In the genomic region with DNA sequence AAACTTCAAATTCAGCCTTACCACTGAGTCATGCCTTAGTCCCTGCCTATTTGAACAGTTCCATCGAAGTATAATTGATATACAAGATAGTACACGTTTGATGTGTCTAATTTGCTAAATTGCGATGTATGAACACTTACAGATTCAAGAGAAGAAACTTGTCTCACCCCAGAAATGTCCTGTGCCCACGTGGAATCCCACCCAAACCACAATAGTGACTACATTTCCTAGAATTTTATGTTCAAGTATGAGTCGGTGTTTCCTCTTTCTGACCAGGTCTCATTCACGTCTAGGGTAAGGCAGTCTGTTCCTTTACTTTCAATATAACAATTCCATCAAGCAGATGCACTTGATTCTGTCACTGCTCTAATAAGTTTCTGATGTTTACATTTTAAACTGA, we compare ENCODE assay signal across 8 mouse cellular contexts. TPM values are rescaled to one million over a fixed set of nuclear protein-coding genes. Genes with fewer than 3 reads are reported as not detected.
DNase-seq lines count a peak whose midpoint lies in the region; ATAC-seq lines count a peak whose summit lies in the region.

No protein-coding gene starts in this region.

- no peak for ATAC-seq in kidney, embryonic 14.5 days (ENCODE audit: low FRiP score, low TSS enrichment)
- ATAC-seq in hindbrain, embryonic 15.5 days (ENCODE audit: low FRiP score, low read depth), result no peak
- ATAC-seq in midbrain, embryonic 14.5 days (ENCODE audit: low FRiP score, low TSS enrichment), result no peak

- H3K9me3 ChIP-seq in kidney, embryonic 14.5 days (ENCODE audit: control insufficient read depth, low read length), result no peaks in the 10 kb centered on the region
- H3K9me3 ChIP-seq in embryonic facial prominence, embryonic 10.5 days, result no peaks in the 10 kb centered on the region
- H3K9me3 ChIP-seq in hindbrain, embryonic 15.5 days, result no peaks in the 10 kb centered on the region
- H3K9me3 ChIP-seq in midbrain, embryonic 14.5 days (ENCODE audit: control insufficient read depth, low read length), result no peaks in the 10 kb centered on the region

- no peak overlapping the region; the same call in 1 of the 2 replicates for H3K9ac ChIP-seq in kidney, embryonic 14.5 days (ENCODE audit: low read depth, low read length)
- H3K9ac ChIP-seq in hindbrain, embryonic 15.5 days, result 0 out of 2 replicates have a peak overlapping the region, but pooled peaks have one; percentile 92
- no peak overlapping the region; the same call in 1 of the 2 replicates for H3K9ac ChIP-seq in midbrain, embryonic 14.5 days (replicated peaks; ENCODE audit: low read length)

- DNase-seq in kidney, adult 11 months, result no peak
- no peak for DNase-seq in embryonic facial prominence, embryonic 10.5 days (ENCODE audit: low spot score)
- no peak for DNase-seq in midbrain, embryonic 14.5 days
- DNase-seq in frontal cortex, adult 2 months (ENCODE audit: extremely low spot score in 1 of 2, low spot score in 1 of 2), result no peak
- DNase-seq in layer of hippocampus, adult 18-20 months (ENCODE audit: low spot score in 2 of 2), result no peak
- DNase-seq in adrenal gland, postnatal 14 days, result no peak

- peak overlapping the region; percentile 86 for H3K4me3 ChIP-seq in kidney, embryonic 14.5 days (ENCODE audit: low read length)
- peak overlapping the region; percentile 72 for H3K4me3 ChIP-seq in embryonic facial prominence, embryonic 10.5 days
- peak overlapping the region; percentile 89 for H3K4me3 ChIP-seq in hindbrain, embryonic 15.5 days
- peak overlapping the region; percentile 95 for H3K4me3 ChIP-seq in midbrain, embryonic 14.5 days (replicated peaks; ENCODE audit: low read depth, low read length)

- H3K27ac ChIP-seq in kidney, embryonic 14.5 days (ENCODE audit: low read depth, low read length), result no peak overlapping the region
- peak overlapping the region; percentile 87; the same call in 1 of the 2 replicates for H3K27ac ChIP-seq in embryonic facial prominence, embryonic 10.5 days (replicated peaks)
- no peak overlapping the region for H3K27ac ChIP-seq in hindbrain, embryonic 15.5 days (replicated peaks)
- H3K27ac ChIP-seq in midbrain, embryonic 14.5 days (replicated peaks; ENCODE audit: low read depth, low read length), result no peak overlapping the region

- no peaks in the 10 kb centered on the region for H3K27me3 ChIP-seq in kidney, embryonic 14.5 days (ENCODE audit: control insufficient read depth, insufficient read depth, low read length)
- H3K27me3 ChIP-seq in embryonic facial prominence, embryonic 10.5 days (replicated peaks; ENCODE audit: low read depth, poor library complexity, severe bottlenecking), result no peaks in the 10 kb centered on the region
- no peaks in the 10 kb centered on the region for H3K27me3 ChIP-seq in hindbrain, embryonic 15.5 days
- no peaks in the 10 kb centered on the region for H3K27me3 ChIP-seq in midbrain, embryonic 14.5 days (ENCODE audit: control insufficient read depth, insufficient read depth, low read length)

- peaks cover 25% of the 10 kb centered on the region for H3K4me1 ChIP-seq in kidney, embryonic 14.5 days (ENCODE audit: control insufficient read depth, insufficient read depth, low read length)
- peaks cover 59% of the 10 kb centered on the region for H3K4me1 ChIP-seq in embryonic facial prominence, embryonic 10.5 days
- H3K4me1 ChIP-seq in hindbrain, embryonic 15.5 days (replicated peaks), result peaks cover 43% of the 10 kb centered on the region
- peaks cover 35% of the 10 kb centered on the region for H3K4me1 ChIP-seq in midbrain, embryonic 14.5 days (ENCODE audit: control insufficient read depth, insufficient read depth, low read length)

- peak overlapping the region; percentile 88 for H3K4me2 ChIP-seq in kidney, embryonic 14.5 days (replicated peaks; ENCODE audit: low read depth, low read length)
- peak overlapping the region; percentile 94 for H3K4me2 ChIP-seq in hindbrain, embryonic 15.5 days
- H3K4me2 ChIP-seq in midbrain, embryonic 14.5 days (ENCODE audit: low read length), result peak overlapping the region; percentile 83

- 53% methylated on average over 6 of the region's 6 CpGs for WGBS in kidney, embryonic 14.5 days
- 48% methylated on average over 6 of the region's 6 CpGs for WGBS in embryonic facial prominence, embryonic 10.5 days
- WGBS in hindbrain, embryonic 15.5 days, result 53% methylated on average over 6 of the region's 6 CpGs
- WGBS in midbrain, embryonic 14.5 days, result 55% methylated on average over 6 of the region's 6 CpGs

- peaks cover 24% of the 10 kb centered on the region for H3K36me3 ChIP-seq in kidney, embryonic 14.5 days (ENCODE audit: control insufficient read depth, insufficient read depth, low read length)
- H3K36me3 ChIP-seq in embryonic facial prominence, embryonic 10.5 days (replicated peaks), result peaks cover 37% of the 10 kb centered on the region
- H3K36me3 ChIP-seq in hindbrain, embryonic 15.5 days, result peaks cover 20% of the 10 kb centered on the region
- H3K36me3 ChIP-seq in midbrain, embryonic 14.5 days (ENCODE audit: control insufficient read depth, insufficient read depth, low read length), result peaks cover 28% of the 10 kb centered on the region

RNA-seq across cellular contexts. Expression of gene Usp39, which starts 0.6 kb away (rescaled TPM):
- polyA plus RNA-seq in kidney, embryonic 14.5 days (2014; fragmentation: Nextera tagmentation; extraction: Ambion mirVana), result 51.3 and 69.1 TPM in 2 replicates
- polyA plus RNA-seq in embryonic facial prominence, embryonic 10.5 days (2016; fragmentation: Nextera tagmentation; extraction: Ambion mirVana), result 83.4 and 85.3 TPM in 2 replicates
- 40.5 and 42.5 TPM in 2 replicates for polyA plus RNA-seq in hindbrain, embryonic 15.5 days (2015; fragmentation: Nextera tagmentation; extraction: Ambion mirVana)
- polyA plus RNA-seq in midbrain, embryonic 14.5 days (2014; fragmentation: Nextera tagmentation; extraction: Ambion mirVana), result 47.8 and 60.6 TPM in 2 replicates
- polyA plus RNA-seq in frontal cortex, adult 2 months (2012; rRNA removed), result 30.2 and 31.8 TPM in 2 replicates
- 10 to 100 TPM; 31.1 to 33.1 TPM for total RNA-seq in layer of hippocampus, adult 18-20 months (2021)
- 29.1 and 32.7 TPM in 2 replicates for total RNA-seq in adrenal gland, postnatal 14 days (2021)

RNA-seq across cellular contexts. Expression of gene 0610030E20Rik, which starts 1.5 kb away (rescaled TPM):
- 26.7 and 29.8 TPM in 2 replicates for polyA plus RNA-seq in kidney, embryonic 14.5 days (2014; fragmentation: Nextera tagmentation; extraction: Ambion mirVana)
- 28.0 and 28.8 TPM in 2 replicates for polyA plus RNA-seq in embryonic facial prominence, embryonic 10.5 days (2016; fragmentation: Nextera tagmentation; extraction: Ambion mirVana)
- 18.3 and 18.8 TPM in 2 replicates for polyA plus RNA-seq in hindbrain, embryonic 15.5 days (2015; fragmentation: Nextera tagmentation; extraction: Ambion mirVana)
- 14.6 and 16.0 TPM in 2 replicates for polyA plus RNA-seq in midbrain, embryonic 14.5 days (2014; fragmentation: Nextera tagmentation; extraction: Ambion mirVana)
- polyA plus RNA-seq in frontal cortex, adult 2 months (2012; rRNA removed), result 17.7 and 20.0 TPM in 2 replicates
- 10 to 100 TPM; 17.0 to 17.9 TPM for total RNA-seq in layer of hippocampus, adult 18-20 months (2021)
- 25.8 and 33.1 TPM in 2 replicates for total RNA-seq in adrenal gland, postnatal 14 days (2021)

RNA-seq across cellular contexts. Expression of gene Tmem150a, which starts 9.6 kb away (rescaled TPM):
- 18.3 and 18.7 TPM in 2 replicates for polyA plus RNA-seq in kidney, embryonic 14.5 days (2014; fragmentation: Nextera tagmentation; extraction: Ambion mirVana)
- polyA plus RNA-seq in embryonic facial prominence, embryonic 10.5 days (2016; fragmentation: Nextera tagmentation; extraction: Ambion mirVana), result 6.1 and 6.3 TPM in 2 replicates
- polyA plus RNA-seq in hindbrain, embryonic 15.5 days (2015; fragmentation: Nextera tagmentation; extraction: Ambion mirVana), result 20.9 and 21.2 TPM in 2 replicates
- 9.8 and 17.1 TPM in 2 replicates for polyA plus RNA-seq in midbrain, embryonic 14.5 days (2014; fragmentation: Nextera tagmentation; extraction: Ambion mirVana)
- 33.2 and 33.5 TPM in 2 replicates for polyA plus RNA-seq in frontal cortex, adult 2 months (2012; rRNA removed)
- total RNA-seq in layer of hippocampus, adult 18-20 months (2021), result 1 to 10 TPM; 8.4 to 9.2 TPM
- 20.2 and 36.5 TPM in 2 replicates for total RNA-seq in adrenal gland, postnatal 14 days (2021)

RNA-seq across cellular contexts. Expression of gene Rnf181, which starts 21.1 kb away (rescaled TPM):
- 103 and 106 TPM in 2 replicates for polyA plus RNA-seq in kidney, embryonic 14.5 days (2014; fragmentation: Nextera tagmentation; extraction: Ambion mirVana)
- 106 and 111 TPM in 2 replicates for polyA plus RNA-seq in embryonic facial prominence, embryonic 10.5 days (2016; fragmentation: Nextera tagmentation; extraction: Ambion mirVana)
- polyA plus RNA-seq in hindbrain, embryonic 15.5 days (2015; fragmentation: Nextera tagmentation; extraction: Ambion mirVana), result 128 and 135 TPM in 2 replicates
- 116 and 122 TPM in 2 replicates for polyA plus RNA-seq in midbrain, embryonic 14.5 days (2014; fragmentation: Nextera tagmentation; extraction: Ambion mirVana)
- 87.6 and 99.4 TPM in 2 replicates for polyA plus RNA-seq in frontal cortex, adult 2 months (2012; rRNA removed)
- 10 to 100 TPM; 87.5 to 89.4 TPM for total RNA-seq in layer of hippocampus, adult 18-20 months (2021)
- 204 and 217 TPM in 2 replicates for total RNA-seq in adrenal gland, postnatal 14 days (2021)

RNA-seq across cellular contexts. Expression of gene Vamp5, which starts 34.6 kb away (rescaled TPM):
- polyA plus RNA-seq in kidney, embryonic 14.5 days (2014; fragmentation: Nextera tagmentation; extraction: Ambion mirVana), result 32.1 and 38.4 TPM in 2 replicates
- 13.6 and 15.9 TPM in 2 replicates for polyA plus RNA-seq in embryonic facial prominence, embryonic 10.5 days (2016; fragmentation: Nextera tagmentation; extraction: Ambion mirVana)
- polyA plus RNA-seq in hindbrain, embryonic 15.5 days (2015; fragmentation: Nextera tagmentation; extraction: Ambion mirVana), result 16.2 and 17.8 TPM in 2 replicates
- polyA plus RNA-seq in midbrain, embryonic 14.5 days (2014; fragmentation: Nextera tagmentation; extraction: Ambion mirVana), result 3.2 and 15.2 TPM in 2 replicates
- polyA plus RNA-seq in frontal cortex, adult 2 months (2012; rRNA removed), result 8.7 and 13.3 TPM in 2 replicates
- 1 to 10 TPM; 5.8 to 8.1 TPM for total RNA-seq in layer of hippocampus, adult 18-20 months (2021)
- total RNA-seq in adrenal gland, postnatal 14 days (2021), result 33.9 and 40.5 TPM in 2 replicates
